Mouse (Mus musculus) 416B (cell line): ENCODE measurements around the gene Lypd9.
A peak's percentile ranks its signal among the peaks of the same experiment; 100 is the strongest.
"Not testable (repeated sequence)": the region's sequence is repeated elsewhere in the genome, so short reads cannot be mapped to it uniquely, and the experiment has no call there.

Source experiments
- DNase-seq: peaks from one replicate; pipeline ENCODE4 v3.0.0; 2011; ENCODE audit warnings: low read depth

Gene Lypd9

GRCm38 (mm10) chr11:58452759-58453158 lies at the start of gene Lypd9:
Lypd9 (minus strand) TSS chr11:58452923.
- DNase-seq: no peak

DNA sequence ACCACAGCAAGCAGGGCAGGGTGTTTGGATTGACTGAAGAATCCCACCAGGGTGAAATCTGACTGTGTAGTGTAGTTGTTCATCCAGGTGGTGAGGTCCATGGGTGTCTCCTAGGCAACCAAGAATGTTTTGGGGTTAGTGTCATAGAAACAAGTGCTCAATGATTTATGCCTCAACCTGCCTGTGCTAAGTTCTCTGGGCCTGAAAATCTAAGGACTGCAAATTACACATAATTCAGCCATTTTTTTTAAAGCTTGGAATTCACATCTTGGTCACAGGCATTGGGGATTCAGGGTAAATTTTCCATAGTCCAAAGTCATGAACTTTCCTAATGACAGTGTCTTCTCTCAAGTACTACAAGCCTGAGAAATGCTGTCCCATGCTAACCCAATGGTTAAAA lies 49.7 kb upstream of the Lypd9 start, which contains the start of gene Olfr331:
Gene Olfr331, minus strand, starts transcription at position 101 of the 400 bp plus-strand sequence.
- not testable (repeated sequence) for DNase-seq

GRCm38 (mm10) chr11:58499290-58499689 lies 46.6 kb upstream of the Lypd9 start:
- DNase-seq: peak; percentile 24

DNA sequence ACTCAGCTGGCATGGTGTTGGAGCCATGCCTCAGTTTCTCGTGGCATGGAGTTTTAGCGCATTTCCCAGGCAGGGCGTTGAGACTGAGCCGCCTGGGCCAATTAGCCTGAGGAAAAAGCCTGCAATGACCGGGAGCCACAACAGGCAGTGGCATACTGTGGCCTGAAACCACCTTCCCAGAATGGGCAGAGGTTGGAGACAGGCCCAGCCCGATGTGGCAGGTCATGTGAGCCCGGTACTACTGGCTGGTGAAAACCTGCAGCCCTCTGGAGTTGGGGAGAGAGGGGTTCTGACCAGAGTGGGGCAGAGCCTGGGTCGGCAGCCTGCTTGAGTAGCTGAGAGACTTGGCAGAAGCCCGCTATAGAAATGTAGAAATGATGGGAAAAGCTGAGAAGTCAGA lies 46.0 kb upstream of the Lypd9 start:
- no peak for DNase-seq

DNA sequence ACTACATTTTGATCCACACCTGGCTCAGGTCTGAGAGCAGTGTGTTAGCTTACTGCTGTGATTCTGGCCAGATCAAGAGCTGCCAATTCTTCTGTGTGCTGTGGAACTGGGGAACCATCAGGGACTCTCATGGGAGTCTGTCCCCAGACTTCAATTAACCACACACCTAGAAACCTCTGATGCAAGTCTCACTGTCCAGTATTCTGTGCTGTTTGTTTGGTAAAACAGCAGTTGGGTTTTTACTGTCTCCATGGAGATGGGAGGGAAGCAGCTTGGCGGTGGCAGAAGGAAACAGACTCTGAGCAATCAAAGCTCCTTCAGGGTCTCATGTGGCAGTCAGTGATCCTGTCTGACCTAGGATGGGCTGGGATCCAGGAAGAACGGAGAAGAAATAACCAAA lies 39.7 kb upstream of the Lypd9 start, which contains the start of gene Olfr332:
Gene Olfr332, minus strand, starts transcription at position 101 of the 400 bp plus-strand sequence.
- no peak for DNase-seq

- DNase-seq: no peak
These were observed 9.4 kb upstream of the Lypd9 start, which contains the start of gene Olfr30 for GRCm38 (mm10) chr11:58462170-58462569. Olfr30 (minus strand) TSS chr11:58462270.

DNA sequence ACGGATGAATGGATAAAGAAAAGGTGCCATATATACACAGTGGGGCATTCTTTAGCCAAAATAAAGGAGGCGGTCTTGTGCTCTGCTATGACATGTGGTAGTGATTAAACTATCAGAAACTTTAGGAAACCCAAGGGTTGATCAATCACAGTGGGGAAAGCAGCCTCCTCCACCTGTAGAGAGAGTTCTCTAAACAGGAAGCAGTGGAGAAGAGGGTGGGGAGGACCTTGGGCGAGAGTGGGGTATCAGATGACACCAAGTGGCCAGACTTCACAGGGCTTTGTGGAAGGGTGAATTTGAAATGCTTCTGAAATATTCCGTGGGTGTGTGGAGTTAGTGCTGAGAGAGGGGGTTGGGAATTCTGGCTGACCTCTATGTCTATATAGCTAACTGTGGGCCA lies 869 bp upstream of the Lypd9 start:
- DNase-seq: no peak

DNA sequence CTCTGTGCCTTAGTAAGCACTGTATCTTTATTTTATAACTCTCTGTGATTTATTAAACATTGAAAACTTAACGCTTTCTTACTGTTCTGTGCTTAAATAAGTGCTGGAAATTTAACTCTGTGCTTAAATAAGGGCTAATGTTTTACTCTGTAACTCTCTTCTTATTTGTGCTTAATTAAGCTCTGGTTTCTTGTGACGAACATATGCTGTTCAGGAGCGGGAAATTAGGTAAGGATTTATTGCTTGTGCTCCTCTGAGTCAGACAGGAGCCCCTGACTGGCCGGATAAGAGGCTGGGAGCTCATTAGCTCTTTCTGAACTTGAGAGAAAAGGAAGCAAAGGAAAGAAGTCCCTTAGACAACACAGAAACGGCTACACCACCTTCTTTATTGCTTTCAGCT lies 14.9 kb downstream of the Lypd9 start:
- DNase-seq: no peak

- no peak for DNase-seq
These were observed 20.5 kb downstream of the Lypd9 start, which contains the start of gene Gm12253 for GRCm38 (mm10) chr11:58432259-58432658. Gm12253 (plus strand) TSS chr11:58432559.

- no peak for DNase-seq
These were observed 31.9 kb downstream of the Lypd9 start, which contains the start of gene 1810065E05Rik for GRCm38 (mm10) chr11:58420815-58421214. 1810065E05Rik (plus strand) TSS chr11:58421111.

- DNase-seq: no peak
These were observed 34.4 kb downstream of the Lypd9 start for GRCm38 (mm10) chr11:58418336-58418735.

GRCm38 (mm10) chr11:58408066-58408465 lies 44.7 kb downstream of the Lypd9 start:
- no peak for DNase-seq

- DNase-seq: no peak
These were observed 52.1 kb downstream of the Lypd9 start for GRCm38 (mm10) chr11:58400655-58401054.

GRCm38 (mm10) chr11:58399985-58400645 lies 52.6 kb downstream of the Lypd9 start:
- DNase-seq: no peak
